Mouse (Mus musculus) layer of hippocampus, adult 9-11 months (tissue): Measurements from ENCODE around the gene Ccp110.

Experiments used
- DNase-seq: peaks from one replicate; pipeline ENCODE4 v3.0.0; 2022

Ccp110 gene

DNA sequence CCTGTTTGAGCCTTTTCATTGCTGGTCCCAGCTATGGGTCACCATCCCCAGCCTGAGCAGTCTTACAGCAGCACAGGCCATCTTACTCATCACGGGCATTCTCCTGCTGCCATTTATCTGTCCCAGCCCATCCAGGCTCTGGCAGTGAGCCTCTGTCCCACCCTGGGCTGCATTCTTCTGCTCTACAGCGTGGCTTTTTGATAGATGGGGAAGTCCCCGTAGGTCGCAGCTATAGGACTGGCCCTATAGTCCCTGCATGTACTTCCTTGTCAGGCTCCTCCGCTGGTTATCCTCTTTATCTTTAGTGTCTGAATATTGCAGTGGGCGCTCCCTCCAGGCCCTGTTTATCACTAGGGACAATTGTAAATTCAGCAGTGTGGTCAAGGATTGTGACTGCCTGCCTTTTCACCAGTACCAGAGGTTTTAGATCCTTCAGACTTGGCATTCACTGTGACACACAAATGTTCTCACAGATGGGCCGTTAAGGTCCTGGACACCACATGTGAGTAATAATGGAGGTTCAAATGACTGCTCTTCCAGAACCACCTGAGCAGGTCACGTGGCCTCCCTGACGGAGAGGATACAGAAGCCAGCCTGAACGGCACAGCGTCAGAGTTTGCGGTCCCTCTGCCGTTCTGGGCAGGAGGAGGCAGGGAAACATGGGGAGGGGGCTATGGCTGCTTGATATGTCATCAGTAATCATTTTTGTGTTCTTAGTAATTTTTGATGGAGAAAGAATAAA, 16.7 kb downstream of the Ccp110 start:
- DNase-seq: no peak

DNA sequence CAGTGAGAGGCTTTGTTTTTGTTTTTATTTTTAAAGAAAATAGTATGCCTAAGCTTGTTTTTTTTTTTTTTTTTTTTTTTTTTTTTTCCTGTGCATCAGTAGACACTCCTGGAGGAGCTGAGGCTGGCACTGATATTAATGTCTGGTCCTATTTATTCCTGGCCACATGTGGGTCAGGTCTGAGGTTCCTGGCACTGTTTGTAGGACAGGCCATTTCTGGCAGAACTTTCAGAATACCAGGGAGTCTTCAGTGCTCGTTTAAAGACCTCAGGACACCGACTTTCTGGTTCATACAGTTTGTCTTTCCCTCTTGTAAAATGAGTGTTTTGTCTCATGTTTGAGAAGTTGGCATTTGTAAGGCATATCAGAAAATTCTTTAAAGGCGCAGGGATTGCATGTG, 19.4 kb downstream of the Ccp110 start:
- no peak for DNase-seq

DNA sequence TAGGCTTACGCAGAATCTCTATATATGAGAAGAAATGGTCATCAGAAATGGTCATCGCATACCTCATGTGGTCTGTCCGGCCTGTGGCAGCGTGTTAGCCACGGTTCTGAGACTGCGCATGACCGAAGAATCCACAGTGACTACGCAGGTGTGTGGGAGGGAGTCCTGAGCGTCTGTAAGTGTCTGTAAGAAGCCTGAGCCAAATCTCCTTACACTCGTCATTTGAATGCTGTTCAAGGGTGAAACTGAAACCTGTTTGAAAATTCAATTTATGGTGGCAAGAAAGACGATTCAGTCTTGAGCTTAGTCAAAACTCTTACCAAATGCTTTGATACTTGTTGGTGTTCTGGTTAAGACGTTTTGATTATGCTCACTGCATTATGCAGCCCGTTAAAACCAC, 20.9 kb downstream of the Ccp110 start:
- DNase-seq: no peak

DNA sequence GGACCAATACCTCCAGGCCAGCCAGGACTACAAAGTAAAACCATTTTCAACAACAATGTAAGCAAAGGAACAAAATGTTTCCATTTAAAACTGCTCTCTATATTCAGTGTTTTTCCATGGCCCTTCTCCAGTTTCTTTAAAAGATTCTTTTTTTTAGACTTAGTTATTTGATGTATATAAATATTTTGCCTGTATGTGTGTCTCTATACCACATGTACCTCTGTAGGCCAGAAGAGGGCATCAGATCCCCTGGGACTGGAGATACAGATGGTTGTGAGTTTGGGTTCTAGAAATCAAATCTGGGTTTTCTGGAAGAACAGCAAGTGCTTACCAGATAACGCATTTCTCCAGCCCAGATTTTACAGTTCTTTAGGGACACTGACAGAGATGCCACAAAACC, 26.4 kb downstream of the Ccp110 start:
- no peak for DNase-seq

DNA sequence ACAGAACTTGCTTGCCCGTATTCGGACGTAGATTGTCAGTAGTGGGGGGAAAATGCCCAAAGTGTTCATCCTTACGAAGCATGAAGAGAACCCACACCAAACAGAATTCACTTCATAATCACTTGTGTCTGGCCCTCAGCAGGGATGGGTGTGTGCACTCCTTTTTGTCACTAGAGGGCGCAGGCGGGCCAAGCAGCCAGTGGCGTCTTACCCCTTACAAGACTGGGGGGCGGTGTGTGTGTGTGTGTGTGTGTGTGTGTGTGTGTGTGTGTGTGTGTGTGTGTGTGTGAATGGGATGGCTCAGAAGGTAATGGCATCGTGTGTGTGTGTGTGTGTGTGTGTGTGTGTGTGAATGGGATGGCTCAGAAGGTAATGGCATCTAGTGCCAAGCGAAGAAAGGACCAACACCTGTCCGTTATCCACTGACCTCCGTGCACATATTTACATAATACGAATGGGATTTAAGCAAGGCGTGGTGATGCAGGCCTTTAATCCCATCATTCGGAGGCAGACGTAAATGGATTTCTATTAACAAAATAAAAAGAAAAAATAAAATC, 27.7 kb downstream of the Ccp110 start, which contains the start of gene Vps35l:
Gene Vps35l (plus strand): TSS at position 252 of the 557 bp plus-strand sequence.
- DNase-seq: peak; percentile 86

DNA sequence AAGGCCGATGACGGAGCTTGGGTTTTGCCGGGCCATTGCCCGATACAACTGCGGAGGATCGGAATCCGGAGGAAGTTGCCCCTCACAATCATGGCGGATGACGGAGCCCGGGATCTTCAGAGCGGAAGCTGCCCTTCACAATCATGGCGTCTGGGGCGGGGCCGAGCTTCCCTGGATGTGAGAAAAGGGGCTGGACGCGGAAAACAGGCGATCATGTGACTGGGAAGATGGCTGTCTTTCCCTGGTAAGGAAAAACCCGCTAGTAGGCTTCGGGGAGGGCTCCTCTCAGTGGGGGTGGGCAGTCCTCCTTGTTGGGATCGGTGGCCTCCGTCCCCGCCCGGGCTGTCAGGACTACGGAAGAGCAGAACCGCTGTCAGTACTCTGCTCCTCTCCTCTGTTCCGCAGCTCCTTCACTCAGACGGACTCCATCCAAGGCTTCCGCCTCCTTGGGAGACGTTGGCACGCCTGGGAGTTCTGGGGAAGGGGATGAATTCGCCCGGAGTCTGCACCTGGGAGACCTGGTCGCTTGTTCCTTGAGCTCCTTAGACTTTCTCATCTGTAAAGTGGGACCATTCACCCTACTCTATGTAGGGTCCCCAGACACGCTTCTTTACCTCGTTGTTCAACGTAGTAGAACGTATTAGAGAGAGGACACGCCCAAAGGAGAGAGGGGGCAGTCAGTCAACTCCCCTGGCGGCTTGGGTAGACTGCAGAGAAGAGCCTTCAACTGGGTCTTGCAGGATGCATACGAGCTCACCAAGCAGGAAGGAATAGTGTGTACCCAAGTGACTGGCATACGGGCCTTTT, 28.4 kb downstream of the Ccp110 start:
- peak; percentile 96 for DNase-seq

DNA sequence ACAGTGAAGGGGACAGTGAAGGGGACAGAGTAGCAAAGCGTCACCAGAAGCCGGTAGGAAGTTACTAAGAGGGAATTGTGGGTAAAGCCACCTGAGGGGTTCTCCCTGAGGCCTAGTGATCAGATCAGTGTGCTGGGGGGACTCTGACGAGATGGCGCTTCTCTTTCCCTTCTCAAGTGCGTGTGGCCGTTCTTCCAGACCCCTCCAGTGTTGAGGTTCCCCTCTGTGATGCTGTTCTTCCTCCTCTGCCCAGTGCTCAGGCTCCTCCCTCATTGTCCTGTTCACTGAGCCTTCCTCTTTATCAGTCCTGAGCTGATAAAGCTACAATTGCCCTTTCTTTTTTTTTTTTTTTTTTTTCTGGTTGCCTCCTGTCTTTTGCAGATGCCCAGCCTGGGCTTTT, 29.9 kb downstream of the Ccp110 start:
- no peak for DNase-seq

DNA sequence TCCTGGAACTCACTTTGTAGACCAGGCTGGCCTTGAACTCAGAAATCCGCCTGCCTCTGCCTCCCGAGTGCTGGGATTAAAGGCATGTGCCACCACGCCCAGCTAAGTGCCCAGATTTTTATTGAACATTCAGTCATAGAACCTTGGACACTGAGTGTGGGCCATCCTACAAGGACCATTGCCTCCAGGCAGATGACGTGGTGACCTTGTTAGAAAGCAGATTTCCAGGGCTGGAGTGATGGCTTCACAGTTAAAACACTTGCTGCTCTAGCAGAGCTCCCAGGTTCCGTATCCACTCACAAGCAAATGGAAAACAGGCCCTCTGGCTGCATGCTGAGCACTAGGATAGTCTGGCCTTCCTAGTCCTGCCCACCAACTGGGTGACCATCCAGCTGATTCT, 32.4 kb downstream of the Ccp110 start:
- DNase-seq: no peak

DNA sequence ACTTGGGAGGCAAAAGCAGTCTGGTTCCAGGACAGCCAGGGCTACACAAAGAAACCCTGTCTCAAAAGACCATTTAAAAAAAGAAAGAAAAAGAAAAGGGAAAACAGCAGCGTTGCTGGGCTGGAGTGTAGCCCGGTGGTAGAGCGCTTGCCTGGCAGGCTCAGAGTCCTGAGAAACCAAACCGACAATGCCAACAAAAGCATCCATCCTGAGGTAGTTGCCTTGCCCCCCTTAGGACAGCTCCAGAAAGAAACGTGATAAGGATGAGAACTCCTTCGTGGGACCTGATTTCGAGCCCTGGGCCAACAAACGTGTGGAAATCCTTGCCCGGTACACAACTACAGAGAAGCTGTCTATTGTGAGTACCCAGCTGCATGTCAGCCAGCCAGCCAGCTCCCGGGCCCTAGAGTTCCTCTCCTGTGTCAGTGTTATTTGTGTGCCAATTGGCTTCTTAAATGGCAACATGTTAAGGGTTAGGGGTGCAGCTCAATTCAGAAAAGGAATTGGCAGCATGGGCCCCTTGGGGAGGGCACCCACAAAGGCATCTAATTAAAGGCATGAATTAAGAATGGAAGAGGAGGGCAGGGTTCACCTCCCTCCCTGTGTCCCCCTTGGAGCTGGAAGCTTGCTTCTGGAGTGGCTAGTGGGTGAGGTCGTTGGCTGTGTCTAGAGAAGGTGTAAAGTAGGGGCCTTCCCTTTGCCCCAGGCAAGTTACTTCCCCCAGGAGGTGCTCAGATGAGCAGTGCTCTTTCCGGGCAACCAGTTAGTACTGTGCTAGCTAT, 35.7 kb downstream of the Ccp110 start:
- DNase-seq: peak; percentile 35

DNA sequence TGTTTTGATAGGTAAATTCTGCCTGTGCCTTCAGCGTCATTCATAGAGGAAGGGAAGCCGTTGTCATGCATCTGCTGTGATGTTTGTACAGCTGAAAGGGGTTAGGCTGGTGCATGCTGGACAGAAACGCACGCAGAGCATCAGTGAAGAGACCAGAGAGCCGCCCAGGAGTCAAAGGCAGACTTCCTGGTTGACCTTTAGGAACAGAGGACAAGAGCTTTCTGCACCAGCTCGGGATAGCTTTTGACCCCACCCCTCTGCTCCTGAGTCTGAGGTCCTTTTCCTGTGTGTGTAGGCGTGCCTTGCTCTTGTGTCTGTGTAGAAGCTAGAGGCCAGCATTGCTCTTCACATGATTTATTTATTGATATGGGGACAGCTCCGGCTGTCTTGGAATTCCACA, 37.4 kb downstream of the Ccp110 start:
- DNase-seq: no peak

DNA sequence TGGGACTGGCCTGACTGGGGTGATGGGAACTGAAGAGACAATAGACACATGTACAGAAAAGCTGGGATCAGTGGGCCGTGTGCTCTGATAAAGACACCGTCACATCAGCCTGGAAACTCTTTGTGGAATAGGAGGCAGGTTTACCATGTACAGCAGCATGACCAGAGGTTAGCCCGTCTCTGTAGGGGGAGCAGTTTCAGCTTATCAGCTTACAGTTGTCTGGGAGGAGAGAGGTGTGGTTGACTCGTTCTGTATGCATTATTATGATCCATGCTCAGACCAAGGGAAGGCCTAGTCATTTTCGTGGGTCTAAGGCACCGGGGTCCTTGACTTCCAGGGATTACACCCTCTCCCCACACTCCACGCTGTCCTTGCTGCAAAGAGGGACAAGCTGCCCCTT, 39.3 kb downstream of the Ccp110 start:
- no peak for DNase-seq

DNA sequence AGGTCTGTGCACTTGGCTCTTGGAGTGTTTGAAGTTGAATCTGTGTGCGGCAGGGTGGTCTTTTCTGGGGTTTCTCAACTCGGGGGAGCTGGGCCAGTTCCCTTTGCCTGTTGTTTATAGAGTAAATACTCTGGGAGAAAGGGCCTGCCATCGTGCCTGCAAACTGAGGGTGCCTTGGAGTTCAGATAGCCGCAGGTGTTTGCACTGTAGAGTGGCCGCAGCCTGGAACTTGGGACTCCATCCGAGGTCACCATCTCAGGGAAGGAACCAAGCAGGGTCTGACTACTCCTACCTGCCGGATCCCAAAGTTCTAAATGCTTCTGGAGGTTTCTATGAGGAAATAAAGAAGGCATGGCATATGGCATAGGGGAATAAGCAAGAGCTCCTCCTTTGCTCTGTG, 43.4 kb downstream of the Ccp110 start:
- no peak for DNase-seq

DNA sequence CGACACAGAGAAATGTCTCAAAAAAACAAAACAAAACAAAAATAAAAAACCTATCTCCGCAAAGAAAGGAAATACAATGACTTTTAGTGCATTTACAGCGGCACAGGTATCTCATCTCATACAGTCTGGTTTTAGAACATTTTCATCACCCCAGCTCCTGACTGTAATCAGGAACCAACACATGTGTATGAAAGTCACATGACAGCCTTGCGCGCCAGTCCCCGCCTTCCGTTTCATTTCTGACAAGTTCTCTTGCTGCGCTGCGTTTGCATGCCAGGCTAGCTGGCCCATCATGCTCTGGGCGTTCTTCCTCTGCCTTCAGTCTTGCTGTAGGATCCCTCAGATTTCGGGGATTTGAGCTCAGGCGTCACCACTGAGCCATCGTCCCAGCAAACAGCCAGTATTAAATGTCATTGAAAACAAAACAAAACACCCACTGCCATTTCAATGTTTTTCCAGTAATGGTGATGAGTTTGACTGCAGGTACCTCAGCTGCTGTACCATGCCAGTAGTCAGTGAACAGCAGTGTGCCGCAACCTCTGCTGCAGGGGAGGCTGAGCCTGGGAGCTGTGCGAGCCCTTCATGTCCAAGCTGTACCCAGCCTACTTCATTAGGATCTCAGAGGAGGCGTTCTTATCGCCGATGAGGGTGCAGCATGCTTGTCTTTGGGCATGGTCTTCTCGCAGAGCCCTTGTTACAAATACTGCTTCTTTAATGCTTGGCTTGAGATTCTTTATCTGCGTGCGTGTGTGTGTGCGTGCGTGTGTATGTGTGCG, 44.3 kb downstream of the Ccp110 start:
- DNase-seq: no peak

DNA sequence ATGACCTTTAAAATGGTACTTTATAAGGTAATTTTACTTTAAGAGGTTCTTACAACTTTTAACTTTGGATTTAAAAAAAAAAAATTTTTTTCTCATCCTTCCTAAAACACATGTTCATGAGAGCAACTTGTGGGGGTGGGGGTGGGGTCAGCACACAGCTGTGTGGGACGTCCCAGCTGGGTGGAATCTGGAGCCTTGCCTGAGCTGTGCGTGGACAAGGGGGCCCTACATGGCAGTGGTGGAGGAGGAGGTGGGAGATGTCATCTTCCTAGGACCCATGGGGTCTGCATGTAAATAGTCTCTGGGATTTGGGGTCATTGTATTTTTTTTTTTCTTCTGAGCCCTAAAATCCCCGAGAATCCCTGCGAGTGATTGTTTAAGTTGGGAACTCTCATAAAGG, 46.0 kb downstream of the Ccp110 start:
- DNase-seq: no peak

DNA sequence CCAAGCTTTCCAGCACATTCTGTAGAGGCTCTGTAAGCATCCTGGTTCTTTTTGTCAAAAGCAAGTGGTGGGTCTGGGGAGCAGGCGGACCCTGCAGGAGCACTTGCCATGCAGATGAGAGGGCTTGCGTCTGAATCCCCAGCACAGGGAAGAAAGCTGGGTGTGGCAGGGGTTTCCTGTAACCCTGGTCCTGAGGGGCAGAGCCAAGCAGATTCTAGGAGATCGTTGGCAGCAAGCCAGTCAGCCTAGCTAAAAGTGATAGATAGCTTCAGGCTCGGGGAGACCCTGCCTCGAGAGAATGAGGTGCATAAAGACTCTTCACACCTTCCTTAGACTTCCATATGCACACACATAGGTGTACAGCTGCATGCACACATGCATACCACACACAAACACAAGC, 47.0 kb downstream of the Ccp110 start:
- no peak for DNase-seq

DNA sequence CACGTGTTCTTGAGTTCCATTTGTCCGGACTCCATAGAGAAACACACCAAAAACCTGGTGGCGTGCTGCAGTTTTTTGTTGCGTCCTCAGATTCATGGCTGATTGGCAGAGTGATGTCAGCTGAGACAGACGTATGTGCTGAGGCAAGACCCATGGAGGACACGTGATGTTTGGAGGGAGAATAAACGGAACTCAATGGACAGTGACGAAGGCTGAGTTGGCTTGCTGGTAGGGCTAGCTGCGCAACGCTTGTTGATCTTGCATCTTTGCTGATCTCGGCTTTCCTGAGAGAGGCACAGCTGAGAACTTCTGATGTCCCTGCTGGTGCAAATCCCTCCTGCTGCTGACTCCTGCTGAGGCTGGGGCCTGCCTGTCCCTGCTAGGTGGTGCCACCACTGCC, 51.6 kb downstream of the Ccp110 start:
- no peak for DNase-seq

DNA sequence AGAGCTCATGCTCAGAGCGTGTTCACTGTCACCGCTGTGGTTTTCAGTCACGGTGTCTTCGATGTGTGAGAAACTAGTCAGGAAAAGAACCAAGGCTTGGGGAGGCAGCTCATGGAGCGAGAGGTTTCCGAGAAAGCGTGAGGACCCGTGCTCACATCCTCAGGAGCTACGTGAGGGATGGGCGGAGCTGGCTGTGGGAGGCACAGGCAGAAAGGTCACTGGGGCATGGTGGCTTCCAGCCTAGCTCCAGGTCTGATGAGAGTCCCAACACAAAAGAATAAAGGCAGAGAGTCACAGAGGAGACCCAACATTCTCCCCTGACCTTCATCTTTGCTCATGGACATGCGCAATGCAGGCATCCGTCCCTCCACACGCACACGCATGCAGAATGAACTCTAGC, 52.4 kb downstream of the Ccp110 start:
- DNase-seq: no peak

DNA sequence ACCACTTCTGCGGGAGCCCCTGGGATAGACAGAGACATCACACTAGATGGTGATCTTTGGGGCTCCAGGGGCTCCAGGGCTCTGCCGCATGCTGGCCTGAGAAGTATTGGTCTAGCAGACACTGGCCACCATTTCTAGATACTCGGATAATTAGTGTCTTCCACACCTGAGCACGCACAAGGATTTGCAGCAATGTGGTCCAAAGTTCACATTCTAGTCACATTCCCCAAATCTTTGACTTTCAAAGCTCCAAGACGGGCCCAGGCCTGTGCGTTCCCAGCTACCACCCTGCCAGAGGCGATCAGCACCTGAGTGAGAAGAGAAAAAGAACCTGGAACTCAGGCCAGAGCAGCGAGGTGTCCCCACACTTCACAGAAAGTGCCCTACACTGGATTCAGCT, 53.3 kb downstream of the Ccp110 start:
- no peak for DNase-seq

DNA sequence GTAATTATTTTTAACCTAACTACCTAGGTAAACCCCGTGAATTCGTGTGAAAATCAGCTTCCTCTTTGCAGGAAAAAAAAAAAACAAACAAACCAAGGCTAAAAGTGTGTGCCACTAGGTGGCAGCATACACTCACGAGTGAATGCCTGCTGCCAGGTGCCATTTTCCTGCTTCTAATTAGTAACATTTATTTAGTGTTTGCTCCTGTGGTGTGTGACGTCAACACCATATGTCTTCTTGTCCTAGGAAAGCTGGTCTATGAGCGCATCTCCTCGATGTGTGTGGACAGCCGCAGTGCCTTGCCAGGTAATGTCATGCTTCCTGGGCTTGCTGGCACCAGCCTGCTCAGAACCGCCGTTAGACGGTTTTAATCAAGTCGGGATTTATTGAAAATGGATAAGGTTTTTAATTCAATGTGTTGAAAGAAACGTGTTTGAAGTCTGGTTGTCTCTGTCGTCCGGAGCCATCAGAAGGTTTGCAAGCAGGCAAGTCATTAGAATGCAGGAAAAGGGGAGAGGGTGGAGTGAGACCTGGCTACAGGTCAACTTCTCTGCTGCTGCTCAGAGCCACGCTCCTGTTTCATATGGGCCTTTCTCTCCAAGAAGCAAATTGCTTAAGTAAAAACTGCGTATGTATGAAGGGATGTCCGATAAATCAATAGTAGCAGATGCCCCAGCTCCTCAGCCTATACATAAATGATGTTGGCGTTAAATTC, 53.9 kb downstream of the Ccp110 start:
- peak; percentile 80 for DNase-seq

DNA sequence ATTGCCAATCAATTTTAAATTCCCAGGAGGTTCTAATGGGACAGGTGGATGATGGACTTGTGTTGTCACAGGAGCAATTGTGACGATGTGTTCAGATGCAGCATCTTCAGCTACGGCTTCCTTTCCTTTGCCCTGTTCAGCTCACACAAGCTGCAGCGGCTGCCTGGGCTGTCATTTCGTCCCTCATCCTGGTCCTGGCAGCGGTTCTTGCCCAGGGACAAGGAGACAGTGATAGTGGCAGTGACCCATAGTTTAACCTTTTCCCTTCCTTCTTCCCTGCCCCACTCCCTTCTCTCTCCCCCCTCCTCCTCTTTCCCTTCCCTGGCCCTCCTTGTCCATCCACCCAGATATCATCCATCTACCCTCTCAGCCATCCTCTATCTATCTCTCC, 54.5 kb downstream of the Ccp110 start:
- no peak for DNase-seq

DNA sequence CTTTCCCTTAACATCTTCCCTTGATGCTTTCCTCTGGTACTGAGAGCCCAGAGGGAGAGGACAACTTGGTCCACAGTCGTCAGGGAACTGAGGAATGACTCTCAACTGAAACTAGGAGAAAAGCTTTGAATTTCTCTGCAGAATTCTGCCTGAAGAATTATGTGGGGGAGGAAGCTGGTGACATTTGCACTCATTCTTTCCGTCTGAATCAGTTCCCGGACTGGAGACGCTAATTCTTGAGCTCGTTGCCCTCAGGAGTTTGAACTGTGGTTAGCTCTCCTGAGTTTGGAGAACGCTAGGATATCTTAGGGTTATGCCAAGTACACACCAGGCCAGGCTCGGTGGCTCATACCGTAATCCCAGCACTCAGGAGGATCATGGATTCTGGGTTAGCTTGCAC, 56.9 kb downstream of the Ccp110 start:
- no peak for DNase-seq

DNA sequence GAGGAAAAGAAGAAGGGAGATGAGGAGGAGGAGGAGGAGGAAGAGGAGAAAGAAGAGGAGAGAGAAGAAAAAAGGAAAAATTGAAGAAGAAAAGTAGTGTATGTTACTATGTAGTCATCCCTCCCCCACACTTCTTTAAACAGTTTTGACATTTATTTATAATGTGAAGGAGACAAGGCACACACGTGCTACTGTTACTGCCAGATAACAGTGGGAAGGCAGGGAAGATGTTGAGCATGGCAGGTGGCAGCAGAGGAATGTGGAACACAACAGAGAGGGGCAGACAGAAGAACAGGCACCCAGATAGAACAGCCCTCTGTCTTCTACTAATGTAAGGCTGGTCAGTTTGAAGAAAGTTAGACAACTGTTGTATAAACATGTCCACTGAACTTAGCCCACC, 57.3 kb downstream of the Ccp110 start:
- DNase-seq: no peak
